Mouse (Mus musculus): ENCODE measurements around the gene Plekha8. TPM values are rescaled to one million over a fixed set of nuclear protein-coding genes. Genes with fewer than 3 reads are reported as not detected.
A peak's percentile ranks its signal among the peaks of the same experiment; 100 is the strongest.

Plekha8 gene
- polyA plus RNA-seq, 1 experiment from 2014 or later: 21.8 TPM

DNA sequence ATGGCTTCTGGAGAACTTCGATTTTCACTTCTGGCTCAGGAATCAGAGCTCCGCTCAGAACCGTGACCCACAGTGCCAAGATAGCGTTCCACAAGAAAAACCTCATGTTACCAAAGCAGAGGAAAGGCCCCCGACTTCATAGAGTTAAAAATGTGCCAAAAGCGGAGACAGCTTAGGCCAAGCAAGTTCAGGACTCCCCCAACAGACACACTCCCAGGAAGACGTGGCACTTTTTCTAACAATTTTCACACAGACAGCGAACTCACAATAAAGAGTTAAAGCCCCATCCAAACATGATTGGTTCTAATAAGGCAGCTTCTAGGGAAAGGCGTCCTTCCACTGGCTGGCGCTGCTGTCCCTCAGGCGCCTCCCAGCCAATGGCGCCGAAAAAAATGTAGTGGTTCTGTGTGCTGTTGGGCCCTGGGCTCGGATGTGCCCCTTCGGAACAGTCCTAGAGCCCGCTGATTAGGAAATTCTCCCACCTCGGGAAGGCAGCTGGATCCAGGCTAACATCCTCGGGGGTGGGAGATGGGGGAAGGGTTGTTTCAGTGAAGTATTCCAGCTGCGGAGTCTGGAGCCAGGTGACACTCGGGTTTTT is 1.9 kb upstream of the Plekha8 start:
- no peaks in the 10 kb centered on the region for H3K27me3 ChIP-seq (ENCODE audit: low read depth, poor library complexity, severe bottlenecking)
- WGBS: under 1% methylated on average over 20 of the region's 20 CpGs
- H3K9me3 ChIP-seq (replicated peaks): no peaks in the 10 kb centered on the region
- no peaks in the 10 kb centered on the region for H3K36me3 ChIP-seq
- H3K4me3 ChIP-seq: peak overlapping the region; percentile 63
- H3K4me1 ChIP-seq: peaks cover 40% of the 10 kb centered on the region
- peak overlapping the region; percentile 84 for H3K27ac ChIP-seq
- DNase-seq (ENCODE audit: low spot score): peak; percentile 85

DNA sequence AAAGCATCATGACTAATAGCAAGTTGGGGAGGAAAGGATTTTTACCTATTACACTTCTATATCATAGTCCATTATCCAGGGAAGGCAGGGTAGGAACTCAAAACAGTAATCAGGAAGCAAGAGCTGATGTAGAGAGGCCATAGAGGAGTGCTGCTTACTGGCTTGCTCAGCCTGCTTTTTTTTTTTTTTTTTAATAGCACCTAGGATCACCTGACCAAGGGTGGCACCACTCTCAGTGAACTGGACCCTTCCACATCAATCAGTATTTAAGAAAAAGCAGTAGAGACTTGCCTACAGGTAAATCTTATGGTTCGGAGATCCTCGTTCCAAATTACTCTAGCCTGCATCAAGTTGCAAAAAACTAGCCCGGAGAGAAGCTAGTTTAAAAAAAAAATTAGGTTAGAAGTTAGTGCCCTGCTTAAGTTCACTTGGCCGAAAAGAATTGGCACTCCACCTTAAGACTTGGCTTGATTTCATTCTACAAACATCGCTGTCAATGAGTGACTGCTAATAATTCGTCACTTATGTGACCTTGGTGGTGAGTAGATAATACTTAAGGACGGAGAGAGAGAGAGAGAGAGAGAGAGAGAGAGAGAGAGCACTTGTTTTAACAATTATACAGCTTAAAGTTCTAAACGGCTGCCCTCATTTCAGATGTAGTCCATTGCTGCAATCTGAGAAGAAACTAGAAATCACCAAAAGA is 994 bp upstream of the Plekha8 start:
- Histone ChIP-seq H3K27ac (peak overlapping the region; percentile 84; the same call in 1 of the 2 replicates), H3K4me1 (peaks cover 38% of the 10 kb centered on the region), H3K27me3 (ENCODE audit: low read depth, poor library complexity, severe bottlenecking) (no peaks in the 10 kb centered on the region), H3K4me3 (peak overlapping the region; percentile 63), H3K36me3 (no peaks in the 10 kb centered on the region), H3K9me3 (replicated peaks) (no peaks in the 10 kb centered on the region)
- no peak for DNase-seq (ENCODE audit: low spot score)
- 61% methylated on average over 8 of the region's 8 CpGs for WGBS

DNA sequence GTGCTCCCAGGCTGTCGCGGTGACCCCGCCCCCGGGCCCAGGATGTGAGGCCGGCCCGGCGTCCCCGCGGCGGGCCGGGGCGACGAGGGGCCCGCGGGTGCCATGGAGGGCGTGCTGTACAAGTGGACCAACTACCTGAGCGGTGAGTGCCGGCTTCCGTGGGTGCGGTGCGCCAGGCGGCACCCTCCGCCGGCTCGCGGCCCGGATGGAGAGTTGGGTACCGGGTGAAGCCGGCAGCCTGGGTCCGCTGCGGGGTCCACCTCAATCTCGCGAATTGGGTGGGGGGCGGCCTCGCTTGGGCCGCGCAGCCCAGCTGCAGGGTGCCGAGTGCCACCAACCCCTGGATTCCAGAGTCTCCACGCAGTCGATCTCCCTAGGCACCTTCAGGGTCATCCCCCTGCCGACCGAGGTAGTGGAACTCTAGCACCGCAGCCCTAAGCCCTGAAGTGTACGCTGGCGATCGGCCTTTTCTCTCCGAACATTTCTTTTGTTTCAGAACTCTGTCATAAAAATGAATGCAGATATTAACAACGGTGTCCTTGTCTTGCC is 493 bp downstream of the Plekha8 start:
- H3K9me3 ChIP-seq (replicated peaks): no peaks in the 10 kb centered on the region

DNA sequence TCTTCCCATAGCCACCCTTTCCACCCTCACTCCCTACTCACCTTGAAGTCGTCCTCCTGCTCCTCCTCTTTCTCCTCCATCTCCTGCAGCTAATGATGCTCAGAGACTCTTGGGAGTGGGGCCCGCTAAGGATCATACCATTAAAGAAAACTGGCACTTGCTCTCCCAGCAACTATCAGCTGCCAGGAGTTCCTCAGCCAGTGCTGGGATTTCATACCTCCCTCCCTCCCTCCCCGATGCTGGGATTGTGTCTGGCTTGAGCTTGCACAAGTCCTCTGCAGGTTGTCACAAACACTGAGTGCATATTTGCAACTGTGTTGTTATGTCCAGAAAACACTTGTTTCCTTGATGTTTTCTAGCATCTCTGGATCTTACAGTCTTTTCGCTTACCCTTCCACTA is 2.3 kb downstream of the Plekha8 start, which contains the start of gene Fkbp14:
Gene Fkbp14 (minus strand): TSS at position 101 of the 400 bp plus-strand sequence.
- H3K4me3 ChIP-seq: peak within 1 kb of the TSS; percentile 95
- 73% methylated on average over 4 of the region's 4 CpGs for WGBS
- H3K4me1 ChIP-seq: peaks cover 23% of the 10 kb centered on the region
- no peak within 1 kb of the TSS for H3K27ac ChIP-seq
- no peak for DNase-seq (ENCODE audit: low spot score)
- no peaks in the 10 kb centered on the region for H3K27me3 ChIP-seq (ENCODE audit: low read depth, poor library complexity, severe bottlenecking)
- no peaks in the 10 kb centered on the region for H3K36me3 ChIP-seq
- H3K9me3 ChIP-seq (replicated peaks): no peaks in the 10 kb centered on the region

More for the DNA sequence above, 493 bp downstream of the Plekha8 start:
- H3K27ac ChIP-seq: peak overlapping the region; percentile 91
- no peaks in the 10 kb centered on the region for H3K36me3 ChIP-seq
- WGBS: 3% methylated on average over 48 of the region's 48 CpGs
- no peaks in the 10 kb centered on the region for H3K27me3 ChIP-seq (ENCODE audit: low read depth, poor library complexity, severe bottlenecking)
- DNase-seq (ENCODE audit: low spot score): no peak
- peaks cover 35% of the 10 kb centered on the region for H3K4me1 ChIP-seq
- peak overlapping the region; percentile 95 for H3K4me3 ChIP-seq

DNA sequence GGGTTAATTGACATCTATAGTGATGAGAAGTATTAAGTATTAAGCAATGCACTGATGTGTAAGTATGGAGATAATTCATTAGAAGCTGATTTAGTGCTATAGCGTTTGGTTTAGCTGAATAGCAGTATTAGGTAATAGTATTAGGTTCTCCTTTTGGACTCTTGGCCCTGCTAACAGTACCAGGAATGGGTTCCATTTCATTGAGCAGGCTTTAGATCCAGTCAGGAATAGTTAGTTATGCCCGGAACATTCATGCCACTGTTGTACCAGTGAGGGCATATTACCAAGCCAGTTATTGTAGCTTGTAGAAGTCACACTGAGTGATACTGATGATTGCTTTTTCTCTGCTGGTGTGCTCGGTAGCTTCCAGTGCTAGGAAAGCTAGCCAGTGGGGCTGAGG is 2.8 kb downstream of the Plekha8 start:
- Histone ChIP-seq H3K36me3 (no peaks in the 10 kb centered on the region), H3K27me3 (ENCODE audit: low read depth, poor library complexity, severe bottlenecking) (no peaks in the 10 kb centered on the region), H3K27ac (no peak overlapping the region), H3K4me3 (no peak overlapping the region), H3K9me3 (replicated peaks) (no peaks in the 10 kb centered on the region), H3K4me1 (peaks cover 22% of the 10 kb centered on the region)
- DNase-seq (ENCODE audit: low spot score): no peak
- 88% methylated on average over 3 of the region's 3 CpGs for WGBS

DNA sequence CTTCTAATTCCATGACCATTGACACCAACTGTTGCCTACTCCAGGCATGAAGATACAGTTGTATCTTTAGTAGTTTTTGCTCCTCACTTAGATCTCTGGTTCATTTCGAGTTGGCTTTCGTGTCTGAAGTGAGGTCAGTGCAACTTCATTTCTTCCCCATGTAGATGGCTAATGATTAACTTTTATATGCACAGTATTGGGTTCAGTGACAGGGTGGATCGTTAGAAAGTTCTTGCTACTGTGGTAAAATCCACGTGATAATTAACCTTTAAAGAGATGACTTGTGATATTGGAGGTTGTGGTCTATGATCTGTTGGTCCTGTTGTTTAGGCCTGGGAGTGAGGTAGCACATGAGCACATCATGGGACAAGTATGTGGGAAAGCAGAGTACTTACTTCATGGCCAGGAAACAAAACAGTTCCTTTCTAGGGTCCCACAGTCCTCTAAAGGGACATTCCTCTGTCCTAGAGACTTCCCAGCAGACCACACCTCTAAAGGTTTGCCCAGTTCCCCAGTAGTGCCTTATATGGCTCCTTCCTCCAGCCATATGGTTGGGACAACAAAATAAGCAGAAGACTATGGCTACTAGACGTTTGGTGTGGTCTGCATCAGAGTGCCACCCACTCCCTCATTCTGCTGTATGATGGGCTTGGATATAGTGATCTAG is 5.9 kb downstream of the Plekha8 start:
- no peak overlapping the region for H3K4me3 ChIP-seq
- H3K27ac ChIP-seq: no peak overlapping the region
- no peak for DNase-seq (ENCODE audit: low spot score)
- H3K36me3 ChIP-seq: peaks cover 4% of the 10 kb centered on the region; the same call in 1 of the 2 replicates
- 83% methylated on average over 5 of the region's 5 CpGs for WGBS
- peaks cover 13% of the 10 kb centered on the region for H3K4me1 ChIP-seq
- no peaks in the 10 kb centered on the region for H3K27me3 ChIP-seq (ENCODE audit: low read depth, poor library complexity, severe bottlenecking)
- no peaks in the 10 kb centered on the region for H3K9me3 ChIP-seq (replicated peaks)

DNA sequence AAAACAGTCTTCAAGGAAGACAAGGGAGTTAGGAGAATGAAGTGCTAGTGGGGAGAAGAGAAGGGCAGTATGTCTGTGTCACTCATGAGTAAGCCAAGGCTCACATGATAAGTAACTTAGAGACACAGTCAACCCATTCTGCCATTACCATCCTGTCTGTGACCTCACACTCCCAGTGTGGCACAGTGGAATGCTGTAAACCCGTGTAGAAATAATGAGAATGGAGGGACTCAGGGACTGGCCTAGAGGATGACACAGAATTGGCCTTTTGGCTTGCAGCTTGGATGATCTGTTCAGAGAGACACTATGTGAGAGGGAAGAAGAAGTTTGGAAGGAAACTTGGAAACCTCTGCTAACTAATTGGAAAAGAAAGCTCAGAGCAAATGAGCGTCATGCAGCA is 8.0 kb downstream of the Plekha8 start:
- Histone ChIP-seq H3K27me3 (ENCODE audit: low read depth, poor library complexity, severe bottlenecking) (no peaks in the 10 kb centered on the region), H3K4me1 (peaks cover 4% of the 10 kb centered on the region; the same call in 1 of the 2 replicates), H3K27ac (no peak overlapping the region), H3K36me3 (peaks cover 4% of the 10 kb centered on the region; the same call in 1 of the 2 replicates), H3K9me3 (replicated peaks) (no peaks in the 10 kb centered on the region), H3K4me3 (no peak overlapping the region)
- DNase-seq (ENCODE audit: low spot score): no peak
- WGBS: 86% methylated on average over 2 of the region's 2 CpGs

DNA sequence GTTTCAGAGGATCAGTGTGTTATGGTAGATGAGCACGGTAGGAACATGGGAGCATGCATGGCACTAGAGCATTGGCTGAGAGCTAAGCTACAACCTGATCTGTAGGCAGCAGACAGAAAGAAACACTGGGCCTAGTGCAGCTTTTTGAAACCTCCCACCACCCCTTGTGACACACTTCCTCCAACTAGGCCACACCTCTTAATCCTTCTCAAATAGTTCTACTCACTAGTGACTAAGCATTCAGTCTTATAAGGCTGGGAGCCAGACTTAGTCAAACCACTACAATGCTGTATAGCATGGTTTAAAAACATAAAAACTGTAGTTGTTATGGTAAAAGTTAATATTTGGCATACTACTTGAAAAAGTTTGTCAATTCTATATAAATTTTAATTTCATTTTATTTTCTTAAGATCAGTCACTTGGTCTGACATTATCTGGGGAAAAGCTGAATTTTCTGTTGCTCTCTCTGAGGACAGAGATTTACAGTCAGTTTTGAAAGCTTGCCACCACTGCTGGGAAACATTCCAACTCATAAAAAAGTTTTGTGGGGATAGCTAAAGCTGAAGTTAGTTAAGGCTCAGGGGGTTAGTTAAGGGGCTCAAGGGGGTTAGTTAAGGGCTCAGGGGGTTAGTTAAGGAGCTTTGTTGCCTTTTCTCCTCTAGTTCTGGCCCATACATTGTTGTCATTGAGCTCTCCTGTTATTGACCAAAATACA is 9.2 kb downstream of the Plekha8 start:
- no peak overlapping the region for H3K4me3 ChIP-seq
- H3K9me3 ChIP-seq (replicated peaks): no peaks in the 10 kb centered on the region
- WGBS: 94% methylated on average over 1 of the region's 1 CpGs
- peaks cover 4% of the 10 kb centered on the region; the same call in 1 of the 2 replicates for H3K4me1 ChIP-seq
- no peak for DNase-seq (ENCODE audit: low spot score)
- H3K27ac ChIP-seq: no peak overlapping the region
- peaks cover 7% of the 10 kb centered on the region; the same call in 1 of the 2 replicates for H3K36me3 ChIP-seq
- H3K27me3 ChIP-seq (ENCODE audit: low read depth, poor library complexity, severe bottlenecking): no peaks in the 10 kb centered on the region

DNA sequence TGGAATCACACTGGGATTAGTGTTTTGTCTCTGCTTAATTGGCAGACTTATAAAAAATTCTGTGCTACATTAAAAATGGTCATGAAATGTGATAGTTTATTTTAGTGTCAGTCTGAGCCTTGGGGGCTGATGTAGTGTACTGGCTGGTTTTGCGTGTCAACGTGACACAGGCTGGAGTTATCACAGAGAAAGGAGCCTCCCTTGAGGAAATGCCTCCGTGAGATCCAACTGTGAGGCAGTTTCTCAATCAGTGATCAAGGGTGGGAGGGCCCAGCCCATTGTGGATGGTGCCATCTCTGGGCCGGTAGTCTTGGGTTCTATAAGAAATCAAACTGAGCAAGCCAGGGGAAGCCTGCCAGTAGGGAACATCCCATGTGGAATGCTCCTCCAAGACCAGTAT is 11.3 kb downstream of the Plekha8 start:
- 89% methylated on average over 4 of the region's 4 CpGs for WGBS
- DNase-seq (ENCODE audit: low spot score): no peak
- Histone ChIP-seq H3K9me3 (replicated peaks) (no peaks in the 10 kb centered on the region), H3K4me1 (peaks cover 4% of the 10 kb centered on the region; the same call in 1 of the 2 replicates), H3K4me3 (no peak overlapping the region), H3K27me3 (ENCODE audit: low read depth, poor library complexity, severe bottlenecking) (no peaks in the 10 kb centered on the region), H3K27ac (no peak overlapping the region), H3K36me3 (peaks cover 7% of the 10 kb centered on the region; the same call in 1 of the 2 replicates)

DNA sequence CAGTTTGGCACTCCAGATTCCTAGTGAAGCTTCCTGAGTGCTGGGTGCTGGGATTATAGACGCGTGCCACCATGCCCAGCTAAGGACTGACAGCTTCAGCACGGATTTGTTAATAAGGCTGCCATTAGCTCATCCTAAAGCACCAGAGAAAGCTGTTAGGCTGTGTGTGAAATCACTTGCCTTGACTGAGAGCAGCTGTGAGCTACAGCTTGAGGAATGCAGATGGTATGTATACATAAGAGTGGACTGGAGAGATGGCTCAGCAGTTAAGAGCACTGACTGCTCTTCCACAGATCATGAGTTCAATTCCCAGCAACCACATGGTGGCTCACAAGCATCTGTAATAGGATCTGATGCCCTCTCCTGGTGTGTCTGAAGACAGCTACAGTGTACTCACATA is 22.5 kb downstream of the Plekha8 start:
- H3K4me1 ChIP-seq: peaks cover 8% of the 10 kb centered on the region; the same call in 1 of the 2 replicates
- H3K27me3 ChIP-seq (ENCODE audit: low read depth, poor library complexity, severe bottlenecking): no peaks in the 10 kb centered on the region
- H3K4me3 ChIP-seq: no peak overlapping the region
- H3K27ac ChIP-seq: no peak overlapping the region
- H3K36me3 ChIP-seq: peaks cover 11% of the 10 kb centered on the region; the same call in 1 of the 2 replicates
- 73% methylated on average over 3 of the region's 3 CpGs for WGBS
- DNase-seq (ENCODE audit: low spot score): no peak
- no peaks in the 10 kb centered on the region for H3K9me3 ChIP-seq (replicated peaks)

DNA sequence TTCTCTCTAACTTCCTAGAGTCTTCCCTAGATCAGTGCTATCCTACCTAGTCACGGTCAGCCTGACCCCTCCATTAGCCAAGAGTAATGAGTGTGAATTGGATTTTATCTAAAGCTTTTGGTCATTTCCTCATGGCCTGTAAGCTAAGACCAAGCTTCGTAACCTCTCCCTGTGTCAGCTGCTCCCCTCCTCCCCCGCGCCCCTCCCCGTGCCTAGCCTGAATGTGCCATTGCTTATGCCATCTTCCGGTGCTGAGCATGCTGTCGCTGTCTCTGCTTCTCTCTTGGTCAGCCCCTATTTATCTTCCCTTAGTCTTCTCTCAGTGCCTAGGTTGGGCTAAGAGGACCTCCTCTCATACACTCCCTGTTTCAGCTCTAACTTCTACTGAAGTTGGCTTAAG is 24.6 kb downstream of the Plekha8 start:
- H3K36me3 ChIP-seq: peaks cover 23% of the 10 kb centered on the region

DNA sequence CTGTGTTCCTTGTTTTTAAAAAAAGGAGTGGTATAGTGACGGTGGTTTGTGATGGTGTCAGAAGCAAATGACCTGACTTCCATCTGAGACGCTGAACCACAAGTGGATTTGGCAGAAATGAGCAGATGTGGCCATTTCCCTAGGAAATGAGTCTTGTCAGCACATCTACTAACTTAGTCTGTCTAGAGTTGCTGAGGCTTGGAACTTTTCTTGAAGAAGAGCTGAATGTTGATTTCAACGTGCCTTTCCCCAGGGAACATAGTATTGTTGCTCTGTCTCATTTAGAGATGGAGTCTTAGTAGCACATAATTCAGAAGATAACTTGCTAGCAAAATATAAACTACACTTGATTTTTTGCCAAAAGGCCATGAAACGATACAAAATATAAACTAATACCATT is 25.4 kb downstream of the Plekha8 start:
- no peak for DNase-seq (ENCODE audit: low spot score)
- Histone ChIP-seq H3K9me3 (replicated peaks) (no peaks in the 10 kb centered on the region), H3K4me1 (peaks cover 8% of the 10 kb centered on the region; the same call in 1 of the 2 replicates), H3K27me3 (ENCODE audit: low read depth, poor library complexity, severe bottlenecking) (no peaks in the 10 kb centered on the region), H3K36me3 (peaks cover 32% of the 10 kb centered on the region), H3K27ac (no peak overlapping the region), H3K4me3 (no peak overlapping the region)
- 84% methylated on average over 4 of the region's 4 CpGs for WGBS

More for the DNA sequence above, 24.6 kb downstream of the Plekha8 start:
- no peak for DNase-seq (ENCODE audit: low spot score)
- no peak overlapping the region for H3K4me3 ChIP-seq
- H3K9me3 ChIP-seq (replicated peaks): no peaks in the 10 kb centered on the region
- no peak overlapping the region for H3K27ac ChIP-seq
- H3K27me3 ChIP-seq (ENCODE audit: low read depth, poor library complexity, severe bottlenecking): no peaks in the 10 kb centered on the region
- 86% methylated on average over 7 of the region's 7 CpGs for WGBS
- H3K4me1 ChIP-seq: peaks cover 8% of the 10 kb centered on the region; the same call in 1 of the 2 replicates
